Mouse (Mus musculus) hindbrain, embryonic 15.5 days (tissue): Measurements from ENCODE around the gene Crygd. TPM values are rescaled to one million over a fixed set of nuclear protein-coding genes. Genes with fewer than 3 reads are reported as not detected.
"Not testable (repeated sequence)": the region's sequence is repeated elsewhere in the genome, so short reads cannot be mapped to it uniquely, and the experiment has no call there.

Experiments
- ATAC-seq: fragments of 200-750 bp; cut with Nextera tagmentation; 2 replicates; pipeline ENCODE4 v1.8.0; 2017; ENCODE audit warnings: low read depth, moderate number of reproducible peaks, moderate TSS enrichment; ENCODE audit not compliant: low FRiP score
- H3K27ac ChIP-seq: fragments of 300-500 bp; sonication (generic); replicated peaks from 2 replicates; pipeline ENCODE4 v1.5.1; 2015; ENCODE audit warnings: mild to moderate bottlenecking, inconsistent platforms
- H3K27me3 ChIP-seq: fragments of 300-500 bp; sonication (generic); 2 replicates; pipeline ENCODE4 v1.6.1; 2015; ENCODE audit warnings: control low read depth, inconsistent platforms
- H3K36me3 ChIP-seq: fragments of 300-500 bp; sonication (generic); 2 replicates; pipeline ENCODE4 v1.6.1; 2015; ENCODE audit warnings: control low read depth, inconsistent platforms
- H3K4me1 ChIP-seq: fragments of 300-500 bp; sonication (generic); replicated peaks from 2 replicates; pipeline ENCODE4 v1.6.1; 2015; ENCODE audit warnings: control low read depth, inconsistent platforms
- H3K4me2 ChIP-seq: fragments of 300-500 bp; sonication (generic); 2 replicates; pipeline ENCODE4 v1.6.1; 2015; ENCODE audit warnings: moderate library complexity, mild to moderate bottlenecking, inconsistent platforms
- H3K4me3 ChIP-seq: fragments of 300-500 bp; sonication (generic); 2 replicates; pipeline ENCODE4 v1.5.1; 2015; ENCODE audit warnings: mild to moderate bottlenecking, inconsistent platforms
- H3K9ac ChIP-seq: fragments of 300-500 bp; sonication (generic); 2 replicates; pipeline ENCODE4 v1.6.1; 2015; ENCODE audit warnings: inconsistent platforms
- H3K9me3 ChIP-seq: fragments of 300-500 bp; sonication (generic); 2 replicates; pipeline ENCODE4 v1.6.1; 2016; ENCODE audit warnings: control low read depth, inconsistent platforms
- WGBS: fragments of 180-500 bp; shearing (Covaris S2); methylation state at CpG from one replicate; pipeline ENCODE4 v1.1.7; 2015; 5-methylcytosine and 5-hydroxymethylcytosine counted together
- polyA plus RNA-seq: library from polyadenylated mRNA; unstranded; fragments of >200 nt; fragmentation: Nextera tagmentation; extraction: Ambion mirVana; gene quantifications from 2 replicates; pipeline ENCODE4 v1.2.1, GENCODE M21; 2015

Crygd gene
- polyA plus RNA-seq, 1 experiment from 2014 or later = 0.34 TPM

- no peak for ATAC-seq
- Histone ChIP-seq H3K27ac (no peak within 1 kb of the TSS), H3K36me3 (no peaks in the 10 kb centered on the region), H3K9me3 (no peaks in the 10 kb centered on the region), H3K9ac (no peak within 1 kb of the TSS), H3K4me1 (no peaks in the 10 kb centered on the region), H3K4me3 (no peak within 1 kb of the TSS), H3K4me2 (0 out of 2 replicates have a peak within 1 kb of the TSS, but pooled peaks have one; percentile 15), H3K27me3 (no peaks in the 10 kb centered on the region)
- WGBS = 35% methylated on average over 7 of the region's 7 CpGs
Observed at GRCm38 (mm10) chr1:65082188-65082587, 18.9 kb upstream of the Crygd start, which contains the start of gene Crygb. Gene Crygb (minus strand): TSS chr1:65082288.

- Histone ChIP-seq H3K4me1 (no peaks in the 10 kb centered on the region), H3K4me3 (no peak overlapping the region), H3K9me3 (no peaks in the 10 kb centered on the region), H3K27me3 (no peaks in the 10 kb centered on the region), H3K4me2 (no peak overlapping the region), H3K27ac (no peak overlapping the region), H3K9ac (no peak overlapping the region), H3K36me3 (no peaks in the 10 kb centered on the region)
- 34% methylated on average over 5 of the region's 5 CpGs for WGBS
- ATAC-seq = no peak
Observed at GRCm38 (mm10) chr1:65075607-65076006, 12.4 kb upstream of the Crygd start.

GRCm38 (mm10) chr1:65073589-65073988, 10.3 kb upstream of the Crygd start, which contains the start of gene Crygc:
Gene Crygc (minus strand): TSS chr1:65073689.
- H3K4me3 ChIP-seq = no peak within 1 kb of the TSS
- no peaks in the 10 kb centered on the region for H3K27me3 ChIP-seq
- H3K36me3 ChIP-seq = no peaks in the 10 kb centered on the region
- no peak within 1 kb of the TSS for H3K4me2 ChIP-seq
- no peak within 1 kb of the TSS for H3K9ac ChIP-seq
- ATAC-seq = no peak
- no peaks in the 10 kb centered on the region for H3K4me1 ChIP-seq
- H3K27ac ChIP-seq = no peak within 1 kb of the TSS
- WGBS = 56% methylated on average over 6 of the region's 6 CpGs
- H3K9me3 ChIP-seq = no peaks in the 10 kb centered on the region

GRCm38 (mm10) chr1:65067842-65068241, 4.6 kb upstream of the Crygd start:
- Histone ChIP-seq H3K4me1 (no peaks in the 10 kb centered on the region), H3K36me3 (no peaks in the 10 kb centered on the region), H3K4me2 (no peak overlapping the region), H3K4me3 (no peak overlapping the region), H3K9ac (no peak overlapping the region), H3K27ac (no peak overlapping the region), H3K27me3 (no peaks in the 10 kb centered on the region), H3K9me3 (no peaks in the 10 kb centered on the region)
- ATAC-seq = no peak

- WGBS = 76% methylated on average over 15 of the region's 15 CpGs
- Histone ChIP-seq H3K36me3 (no peaks in the 10 kb centered on the region), H3K27me3 (no peaks in the 10 kb centered on the region), H3K9me3 (no peaks in the 10 kb centered on the region), H3K4me3 (no peak overlapping the region), H3K27ac (no peak overlapping the region), H3K4me2 (no peak overlapping the region), H3K9ac (no peak overlapping the region), H3K4me1 (no peaks in the 10 kb centered on the region)
- no peak for ATAC-seq
Observed at GRCm38 (mm10) chr1:65064201-65064600, 949 bp upstream of the Crygd start.

DNA sequence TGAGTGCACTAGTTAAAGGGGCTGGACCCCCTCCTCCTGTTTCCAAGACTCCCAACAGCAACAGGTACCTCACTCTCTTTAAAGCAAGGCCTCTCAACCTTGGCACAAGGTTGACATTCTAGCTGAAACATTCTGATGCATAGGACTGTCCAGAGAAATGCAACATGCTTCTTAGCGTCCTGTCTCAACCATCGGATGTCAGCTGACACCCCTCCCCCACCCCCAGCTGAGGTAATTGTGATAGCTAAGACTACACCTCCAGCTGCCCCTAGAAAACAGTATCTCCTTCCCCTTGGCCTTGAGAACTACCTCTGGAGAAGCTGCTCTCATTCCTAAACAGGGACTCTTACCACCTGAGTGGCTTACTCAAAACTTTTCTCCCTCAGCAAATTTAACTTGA, 11.1 kb downstream of the Crygd start:
- Histone ChIP-seq H3K4me3 (no peak overlapping the region), H3K4me2 (no peak overlapping the region), H3K36me3 (no peaks in the 10 kb centered on the region), H3K27ac (no peak overlapping the region), H3K4me1 (no peaks in the 10 kb centered on the region), H3K9me3 (no peaks in the 10 kb centered on the region), H3K27me3 (no peaks in the 10 kb centered on the region), H3K9ac (no peak overlapping the region)
- 32% methylated on average over 2 of the region's 2 CpGs for WGBS
- no peak for ATAC-seq

GRCm38 (mm10) chr1:65051696-65052095, 11.6 kb downstream of the Crygd start:
- Histone ChIP-seq H3K9me3 (no peaks in the 10 kb centered on the region), H3K4me3 (no peak overlapping the region), H3K4me2 (no peak overlapping the region), H3K4me1 (no peaks in the 10 kb centered on the region), H3K9ac (no peak overlapping the region), H3K27ac (no peak overlapping the region), H3K36me3 (no peaks in the 10 kb centered on the region), H3K27me3 (no peaks in the 10 kb centered on the region)
- ATAC-seq = no peak
- WGBS = 57% methylated on average over 7 of the region's 7 CpGs

- not testable (repeated sequence) for H3K36me3 ChIP-seq, H3K27me3 ChIP-seq, H3K4me1 ChIP-seq, H3K9me3 ChIP-seq, H3K4me3 ChIP-seq, H3K4me2 ChIP-seq, H3K9ac ChIP-seq, ATAC-seq, H3K27ac ChIP-seq
- 39% methylated on average over 11 of the region's 12 CpGs for WGBS
Observed at GRCm38 (mm10) chr1:65050952-65051351, 12.3 kb downstream of the Crygd start, which contains the start of gene Cryge. Gene Cryge (minus strand): TSS chr1:65051149.

DNA sequence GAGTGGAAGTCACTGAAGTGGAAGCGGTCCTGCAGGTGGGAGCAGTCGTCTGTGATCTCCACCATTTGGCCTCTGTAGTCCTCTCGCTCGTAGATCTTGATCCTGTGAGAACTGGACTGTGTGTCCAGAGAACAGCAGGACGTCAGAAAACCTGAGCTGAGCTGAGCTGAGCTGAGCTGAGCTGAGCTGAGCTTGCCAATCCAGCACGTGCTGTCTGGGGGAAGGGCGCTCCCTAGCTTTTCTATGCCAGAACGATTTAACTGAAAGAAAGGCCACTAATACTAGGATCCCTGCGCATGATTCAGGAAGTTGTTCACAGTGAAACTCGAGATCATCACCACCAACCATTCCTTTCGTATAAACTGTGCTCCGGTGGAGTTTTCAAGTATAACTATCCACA, 14.5 kb downstream of the Crygd start:
- H3K27me3 ChIP-seq = no peaks in the 10 kb centered on the region
- 64% methylated on average over 12 of the region's 12 CpGs for WGBS
- H3K9me3 ChIP-seq = no peaks in the 10 kb centered on the region
- no peaks in the 10 kb centered on the region for H3K4me1 ChIP-seq
- no peak overlapping the region for H3K4me3 ChIP-seq
- no peak for ATAC-seq
- H3K4me2 ChIP-seq = no peak overlapping the region
- H3K9ac ChIP-seq = no peak overlapping the region
- no peaks in the 10 kb centered on the region for H3K36me3 ChIP-seq
- H3K27ac ChIP-seq = no peak overlapping the region

- Histone ChIP-seq H3K9ac (no peak overlapping the region), H3K27me3 (no peaks in the 10 kb centered on the region), H3K9me3 (no peaks in the 10 kb centered on the region), H3K4me3 (no peak overlapping the region), H3K4me1 (no peaks in the 10 kb centered on the region), H3K36me3 (no peaks in the 10 kb centered on the region), H3K4me2 (peak overlapping the region; percentile 23; the same call in 1 of the 2 replicates), H3K27ac (no peak overlapping the region)
- 42% methylated on average over 8 of the region's 8 CpGs for WGBS
- ATAC-seq = no peak
Observed at GRCm38 (mm10) chr1:65046401-65047109, 16.7 kb downstream of the Crygd start.

DNA sequence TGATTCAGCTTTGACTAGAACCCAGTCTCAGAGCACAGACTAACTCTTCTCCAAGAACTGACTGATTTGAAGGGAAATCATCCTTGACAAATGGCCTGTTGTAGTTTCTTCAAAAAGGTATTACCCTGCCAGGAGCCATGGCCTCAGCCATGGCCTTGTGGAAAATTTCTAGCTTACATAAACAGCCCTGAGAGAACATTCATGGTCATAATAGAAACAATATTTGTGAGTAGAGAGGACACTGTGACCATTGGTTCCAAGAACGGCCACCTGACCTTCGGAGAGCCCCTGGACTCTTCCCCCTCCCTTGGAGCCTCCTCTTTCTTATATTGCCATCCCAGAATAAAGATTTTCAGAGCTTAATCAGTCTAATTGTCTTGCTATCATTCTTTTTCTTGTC, 19.8 kb downstream of the Crygd start:
- H3K36me3 ChIP-seq = no peaks in the 10 kb centered on the region
- no peak for ATAC-seq
- H3K4me1 ChIP-seq = no peaks in the 10 kb centered on the region
- H3K27ac ChIP-seq = no peak overlapping the region
- no peak overlapping the region for H3K9ac ChIP-seq
- no peaks in the 10 kb centered on the region for H3K9me3 ChIP-seq
- no peak overlapping the region for H3K4me2 ChIP-seq
- 89% methylated on average over 2 of the region's 2 CpGs for WGBS
- H3K27me3 ChIP-seq = no peaks in the 10 kb centered on the region
- H3K4me3 ChIP-seq = no peak overlapping the region

DNA sequence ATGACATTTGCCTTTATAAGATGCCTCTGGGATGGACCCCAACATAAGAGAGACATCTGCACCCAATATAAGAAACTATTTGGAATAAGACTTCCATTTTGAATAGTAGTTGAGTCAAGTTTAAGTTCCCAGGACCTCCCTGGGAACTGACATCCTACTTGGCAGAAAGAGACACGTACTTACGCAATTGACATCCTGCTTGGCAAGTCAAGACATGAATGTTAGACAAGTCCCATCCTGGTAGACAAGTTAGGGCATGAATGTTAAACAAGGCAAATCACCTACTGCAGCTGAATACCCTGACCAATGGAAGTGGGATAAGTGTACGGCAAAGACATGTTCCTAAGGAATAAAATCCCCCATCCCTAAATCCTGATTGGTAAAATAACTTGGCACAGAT, 21.4 kb downstream of the Crygd start:
- no peak overlapping the region for H3K4me3 ChIP-seq
- WGBS = 96% methylated on average over 3 of the region's 3 CpGs
- no peaks in the 10 kb centered on the region for H3K4me1 ChIP-seq
- no peak overlapping the region for H3K4me2 ChIP-seq
- ATAC-seq = no peak
- no peaks in the 10 kb centered on the region for H3K9me3 ChIP-seq
- H3K27me3 ChIP-seq = no peaks in the 10 kb centered on the region
- H3K36me3 ChIP-seq = no peaks in the 10 kb centered on the region
- H3K9ac ChIP-seq = no peak overlapping the region
- no peak overlapping the region for H3K27ac ChIP-seq

- Histone ChIP-seq H3K4me3 (no peak overlapping the region), H3K27me3 (no peaks in the 10 kb centered on the region), H3K9ac (no peak overlapping the region), H3K4me1 (no peaks in the 10 kb centered on the region), H3K36me3 (no peaks in the 10 kb centered on the region), H3K27ac (no peak overlapping the region), H3K4me2 (no peak overlapping the region), H3K9me3 (no peaks in the 10 kb centered on the region)
- no peak for ATAC-seq
- WGBS = 77% methylated on average over 6 of the region's 6 CpGs
Observed at GRCm38 (mm10) chr1:65040806-65041205, 22.4 kb downstream of the Crygd start.
